Mouse (Mus musculus): Measurements from ENCODE around the gene Rnf126. TPM values are rescaled to one million over a fixed set of nuclear protein-coding genes. Genes with fewer than 3 reads are reported as not detected.
A peak's percentile ranks its signal among the peaks of the same experiment; 100 is the strongest.

Rnf126 gene
- polyA plus RNA-seq, 1 experiment from 2014 or later = 77.3 TPM

- peaks cover 30% of the 10 kb centered on the region for H3K4me1 ChIP-seq (ENCODE audit: control insufficient read depth, insufficient read depth, low read length)
- ATAC-seq (ENCODE audit: insufficient number of reproducible peaks, insufficient read depth, low FRiP score, low read depth) = no peak
- H3K27me3 ChIP-seq (ENCODE audit: control insufficient read depth, insufficient read depth, low read length) = no peaks in the 10 kb centered on the region
- no peak overlapping the region for H3K27ac ChIP-seq (ENCODE audit: low read length)
- WGBS = 86% methylated on average over 9 of the region's 9 CpGs
- H3K4me3 ChIP-seq (ENCODE audit: low read depth, low read length) = no peak overlapping the region
- no peaks in the 10 kb centered on the region for H3K9me3 ChIP-seq (ENCODE audit: control insufficient read depth, low read depth, low read length)
- no peak overlapping the region for H3K4me2 ChIP-seq (replicated peaks; ENCODE audit: low read depth, low read length)
- no peak overlapping the region for H3K9ac ChIP-seq (replicated peaks; ENCODE audit: low read depth, low read length)
- H3K36me3 ChIP-seq (ENCODE audit: control insufficient read depth, insufficient read depth, low read length) = peaks cover 9% of the 10 kb centered on the region; the same call in 1 of the 2 replicates
Measured at GRCm38 (mm10) chr10:79806331-79806730, 39.6 kb upstream of the Rnf126 start.

GRCm38 (mm10) chr10:79805636-79806035, 38.9 kb upstream of the Rnf126 start:
- Histone ChIP-seq H3K36me3 (ENCODE audit: control insufficient read depth, insufficient read depth, low read length) (peaks cover 6% of the 10 kb centered on the region; the same call in 1 of the 2 replicates), H3K4me1 (ENCODE audit: control insufficient read depth, insufficient read depth, low read length) (peaks cover 30% of the 10 kb centered on the region), H3K4me3 (ENCODE audit: low read depth, low read length) (no peak overlapping the region), H3K9ac (replicated peaks; ENCODE audit: low read depth, low read length) (no peak overlapping the region), H3K27me3 (ENCODE audit: control insufficient read depth, insufficient read depth, low read length) (no peaks in the 10 kb centered on the region), H3K9me3 (ENCODE audit: control insufficient read depth, low read depth, low read length) (no peaks in the 10 kb centered on the region), H3K27ac (ENCODE audit: low read length) (no peak overlapping the region), H3K4me2 (replicated peaks; ENCODE audit: low read depth, low read length) (no peak overlapping the region)
- no peak for ATAC-seq (ENCODE audit: insufficient number of reproducible peaks, insufficient read depth, low FRiP score, low read depth)
- WGBS = 47% methylated on average over 11 of the region's 11 CpGs

- ATAC-seq (ENCODE audit: insufficient number of reproducible peaks, insufficient read depth, low FRiP score, low read depth) = peak; percentile 23; the same call in 1 of the 2 replicates
- 17% methylated on average over 29 of the region's 29 CpGs for WGBS
- Histone ChIP-seq H3K27ac (ENCODE audit: low read length) (no peak overlapping the region), H3K9ac (replicated peaks; ENCODE audit: low read depth, low read length) (no peak overlapping the region), H3K4me1 (ENCODE audit: control insufficient read depth, insufficient read depth, low read length) (peaks cover 30% of the 10 kb centered on the region), H3K4me2 (replicated peaks; ENCODE audit: low read depth, low read length) (no peak overlapping the region; the same call in 1 of the 2 replicates), H3K4me3 (ENCODE audit: low read depth, low read length) (no peak overlapping the region), H3K36me3 (ENCODE audit: control insufficient read depth, insufficient read depth, low read length) (0 out of 2 replicates have a peak, but pooled peaks cover under 1% of the 10 kb centered on the region), H3K9me3 (ENCODE audit: control insufficient read depth, low read depth, low read length) (no peaks in the 10 kb centered on the region), H3K27me3 (ENCODE audit: control insufficient read depth, insufficient read depth, low read length) (no peaks in the 10 kb centered on the region)
Measured at GRCm38 (mm10) chr10:79803716-79804323, 37.1 kb upstream of the Rnf126 start.

- H3K9ac ChIP-seq (replicated peaks; ENCODE audit: low read depth, low read length) = no peak overlapping the region
- H3K27me3 ChIP-seq (ENCODE audit: control insufficient read depth, insufficient read depth, low read length) = no peaks in the 10 kb centered on the region
- no peak overlapping the region for H3K27ac ChIP-seq (ENCODE audit: low read length)
- no peaks in the 10 kb centered on the region for H3K36me3 ChIP-seq (ENCODE audit: control insufficient read depth, insufficient read depth, low read length)
- no peak overlapping the region for H3K4me3 ChIP-seq (ENCODE audit: low read depth, low read length)
- H3K9me3 ChIP-seq (ENCODE audit: control insufficient read depth, low read depth, low read length) = no peaks in the 10 kb centered on the region
- whole genome bisulfite sequencing = 50% methylated on average over 11 of the region's 11 CpGs
- no peak overlapping the region for H3K4me2 ChIP-seq (replicated peaks; ENCODE audit: low read depth, low read length)
- ATAC-seq (ENCODE audit: insufficient number of reproducible peaks, insufficient read depth, low FRiP score, low read depth) = no peak
- H3K4me1 ChIP-seq (ENCODE audit: control insufficient read depth, insufficient read depth, low read length) = peaks cover 30% of the 10 kb centered on the region
Measured at GRCm38 (mm10) chr10:79802331-79802971, 35.7 kb upstream of the Rnf126 start.

- Histone ChIP-seq H3K4me1 (ENCODE audit: control insufficient read depth, insufficient read depth, low read length) (peaks cover 32% of the 10 kb centered on the region), H3K36me3 (ENCODE audit: control insufficient read depth, insufficient read depth, low read length) (no peaks in the 10 kb centered on the region), H3K9me3 (ENCODE audit: control insufficient read depth, low read depth, low read length) (no peaks in the 10 kb centered on the region), H3K4me3 (ENCODE audit: low read depth, low read length) (no peak overlapping the region), H3K4me2 (replicated peaks; ENCODE audit: low read depth, low read length) (no peak overlapping the region), H3K9ac (replicated peaks; ENCODE audit: low read depth, low read length) (no peak overlapping the region), H3K27ac (ENCODE audit: low read length) (no peak overlapping the region), H3K27me3 (ENCODE audit: control insufficient read depth, insufficient read depth, low read length) (no peaks in the 10 kb centered on the region)
- 48% methylated on average over 3 of the region's 3 CpGs for WGBS
- no peak for ATAC-seq (ENCODE audit: insufficient number of reproducible peaks, insufficient read depth, low FRiP score, low read depth)
Measured at GRCm38 (mm10) chr10:79801837-79802236, 35.1 kb upstream of the Rnf126 start.

GRCm38 (mm10) chr10:79800508-79800907, 33.8 kb upstream of the Rnf126 start:
- Histone ChIP-seq H3K9me3 (ENCODE audit: control insufficient read depth, low read depth, low read length) (no peaks in the 10 kb centered on the region), H3K4me2 (replicated peaks; ENCODE audit: low read depth, low read length) (no peak overlapping the region), H3K27ac (ENCODE audit: low read length) (no peak overlapping the region), H3K4me1 (ENCODE audit: control insufficient read depth, insufficient read depth, low read length) (peaks cover 24% of the 10 kb centered on the region), H3K36me3 (ENCODE audit: control insufficient read depth, insufficient read depth, low read length) (no peaks in the 10 kb centered on the region), H3K4me3 (ENCODE audit: low read depth, low read length) (no peak overlapping the region), H3K27me3 (ENCODE audit: control insufficient read depth, insufficient read depth, low read length) (no peaks in the 10 kb centered on the region), H3K9ac (replicated peaks; ENCODE audit: low read depth, low read length) (no peak overlapping the region)
- 77% methylated on average over 11 of the region's 11 CpGs for WGBS
- ATAC-seq (ENCODE audit: insufficient number of reproducible peaks, insufficient read depth, low FRiP score, low read depth) = no peak

- no peak for ATAC-seq (ENCODE audit: insufficient number of reproducible peaks, insufficient read depth, low FRiP score, low read depth)
- Histone ChIP-seq H3K27ac (ENCODE audit: low read length) (no peak overlapping the region), H3K27me3 (ENCODE audit: control insufficient read depth, insufficient read depth, low read length) (no peaks in the 10 kb centered on the region), H3K4me1 (ENCODE audit: control insufficient read depth, insufficient read depth, low read length) (peaks cover 26% of the 10 kb centered on the region), H3K9ac (replicated peaks; ENCODE audit: low read depth, low read length) (no peak overlapping the region), H3K9me3 (ENCODE audit: control insufficient read depth, low read depth, low read length) (no peaks in the 10 kb centered on the region), H3K36me3 (ENCODE audit: control insufficient read depth, insufficient read depth, low read length) (no peaks in the 10 kb centered on the region), H3K4me2 (replicated peaks; ENCODE audit: low read depth, low read length) (no peak overlapping the region), H3K4me3 (ENCODE audit: low read depth, low read length) (no peak overlapping the region)
- 87% methylated on average over 12 of the region's 12 CpGs for WGBS
Measured at GRCm38 (mm10) chr10:79798289-79798928, 31.7 kb upstream of the Rnf126 start.

- Histone ChIP-seq H3K4me1 (ENCODE audit: control insufficient read depth, insufficient read depth, low read length) (peaks cover 23% of the 10 kb centered on the region), H3K36me3 (ENCODE audit: control insufficient read depth, insufficient read depth, low read length) (no peaks in the 10 kb centered on the region), H3K9me3 (ENCODE audit: control insufficient read depth, low read depth, low read length) (no peaks in the 10 kb centered on the region), H3K27ac (ENCODE audit: low read length) (no peak overlapping the region), H3K9ac (replicated peaks; ENCODE audit: low read depth, low read length) (no peak overlapping the region), H3K27me3 (ENCODE audit: control insufficient read depth, insufficient read depth, low read length) (no peaks in the 10 kb centered on the region), H3K4me3 (ENCODE audit: low read depth, low read length) (no peak overlapping the region), H3K4me2 (replicated peaks; ENCODE audit: low read depth, low read length) (no peak overlapping the region)
- WGBS = 36% methylated on average over 15 of the region's 15 CpGs
- ATAC-seq (ENCODE audit: insufficient number of reproducible peaks, insufficient read depth, low FRiP score, low read depth) = no peak
Measured at GRCm38 (mm10) chr10:79797326-79797725, 30.6 kb upstream of the Rnf126 start.

Measured in stomach, embryonic 14.5 days (tissue).